ENCODE assay signal across 19 mouse cellular contexts in the genomic region with DNA sequence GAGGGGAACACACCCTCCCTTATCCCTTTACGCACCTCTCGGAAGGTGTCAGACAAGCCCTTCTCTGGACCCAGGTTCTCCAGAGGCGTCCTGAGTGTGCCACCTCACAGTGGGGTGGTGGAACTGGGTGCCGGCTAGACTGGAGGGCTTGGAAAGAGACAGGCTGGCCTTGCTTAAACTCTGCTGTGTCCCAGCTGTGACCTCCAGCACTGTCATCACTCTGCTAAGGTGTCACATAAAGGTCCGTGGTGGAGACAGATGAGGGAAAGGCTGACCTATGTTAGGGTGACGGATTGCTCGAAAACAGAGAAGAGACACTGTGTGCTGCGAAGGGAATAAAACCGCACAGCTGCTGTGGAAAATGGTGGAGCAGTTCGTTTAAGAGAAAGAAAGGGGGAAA. TPM values are rescaled to one million over a fixed set of nuclear protein-coding genes. Genes with fewer than 3 reads are reported as not detected.
DNase-seq lines count a peak whose midpoint lies in the region; ATAC-seq and TF ChIP-seq lines count a peak whose summit lies in the region.
"Had no signal": no experiment of that assay in that cellular context is flagged by ENCODE, and none has a peak within 500 bp of the region (broad histone marks: within the 10 kb centered on the region; RNA-seq: fewer than 3 reads in every experiment).

No protein-coding gene starts in this region.

- H3K4me2 ChIP-seq in heart, embryonic 12.5 days = peak overlapping the region; percentile 47
- H3K4me2 ChIP-seq in neural tube, embryonic 12.5 days (replicated peaks) = no peak overlapping the region
- no peak overlapping the region for H3K4me2 ChIP-seq in heart, embryonic 16.5 days (ENCODE audit: low read depth, low read length)
- H3K4me2 ChIP-seq in neural tube, embryonic 13.5 days = no peak overlapping the region
- H3K4me2 ChIP-seq: embryonic facial prominence, embryonic 15.5 days; midbrain, embryonic 11.5 days had no signal

- H3K9ac ChIP-seq in heart, embryonic 12.5 days = peak overlapping the region; percentile 37; the same call in 1 of the 2 replicates
- no peak overlapping the region for H3K9ac ChIP-seq in neural tube, embryonic 12.5 days
- H3K9ac ChIP-seq in heart, embryonic 16.5 days (ENCODE audit: low read length) = no peak overlapping the region
- H3K9ac ChIP-seq in neural tube, embryonic 13.5 days = no peak overlapping the region
- H3K9ac ChIP-seq: embryonic facial prominence, embryonic 15.5 days; forebrain, postnatal 0 days; liver, embryonic 14.5 days had no signal

- H3K36me3 ChIP-seq in heart, embryonic 12.5 days = 0 out of 2 replicates have a peak, but pooled peaks cover 2% of the 10 kb centered on the region
- no peaks in the 10 kb centered on the region for H3K36me3 ChIP-seq in neural tube, embryonic 12.5 days
- H3K36me3 ChIP-seq in heart, embryonic 16.5 days (ENCODE audit: control insufficient read depth, insufficient read depth) = no peaks in the 10 kb centered on the region
- no peaks in the 10 kb centered on the region for H3K36me3 ChIP-seq in neural tube, embryonic 13.5 days
- no peaks in the 10 kb centered on the region for H3K36me3 ChIP-seq in kidney, adult 2 months (ENCODE audit: control insufficient read depth, insufficient read depth, low read length)
- H3K36me3 ChIP-seq: embryonic facial prominence, embryonic 15.5 days had no signal

- no peak for TF ChIP-seq CTCF in kidney, adult 2 months (conservative IDR thresholded peaks at IDR 0.05; ENCODE audit: insufficient read depth, insufficient read length, low read depth, low read length)

- 22% methylated on average over 9 of the region's 10 CpGs for WGBS in heart, embryonic 12.5 days
- 33% methylated on average over 9 of the region's 10 CpGs for WGBS in neural tube, embryonic 12.5 days
- WGBS in heart, embryonic 16.5 days = 24% methylated on average over 10 of the region's 10 CpGs
- WGBS in neural tube, embryonic 13.5 days = 46% methylated on average over 9 of the region's 10 CpGs
- 79% methylated on average over 9 of the region's 10 CpGs for WGBS in kidney, adult 2 months

- ATAC-seq in heart, embryonic 12.5 days (ENCODE audit: insufficient number of reproducible peaks, low FRiP score) = no peak
- ATAC-seq in neural tube, embryonic 12.5 days (ENCODE audit: low FRiP score, low read depth) = peak; percentile 42
- peak; percentile 65 for ATAC-seq in heart, embryonic 16.5 days (replicated peaks; ENCODE audit: extremely low read depth, insufficient read depth, low FRiP score)
- peak; percentile 59 for ATAC-seq in neural tube, embryonic 13.5 days (ENCODE audit: low read depth)
- ATAC-seq: forebrain, postnatal 0 days had no signal

- H3K27me3 ChIP-seq in heart, embryonic 12.5 days (replicated peaks) = 0 out of 2 replicates have a peak, but pooled peaks cover 3% of the 10 kb centered on the region
- no peaks in the 10 kb centered on the region for H3K27me3 ChIP-seq in neural tube, embryonic 12.5 days (replicated peaks)
- H3K27me3 ChIP-seq in heart, embryonic 16.5 days (ENCODE audit: control insufficient read depth, insufficient read depth, low read length) = 0 out of 2 replicates have a peak, but pooled peaks cover 2% of the 10 kb centered on the region
- H3K27me3 ChIP-seq in neural tube, embryonic 13.5 days = no peaks in the 10 kb centered on the region
- H3K27me3 ChIP-seq in kidney, adult 2 months (replicated peaks; ENCODE audit: control insufficient read depth, insufficient read depth, low read length) = no peaks in the 10 kb centered on the region
- H3K27me3 ChIP-seq: embryonic facial prominence, embryonic 15.5 days had no signal

- DNase-seq in heart, adult 11 months = no peak
- DNase-seq in neural tube, embryonic 10.5 days (ENCODE audit: extremely low spot score, low spot score) = no peak
- DNase-seq in T-cell, adult 2 months (ENCODE audit: low spot score) = no peak
- no peak for DNase-seq in kidney, adult 2 months
- DNase-seq: cerebellum, adult 11-12 months; cerebellum, postnatal 36 days; forebrain, postnatal 0 days; gastrocnemius, postnatal 14 days; kidney, adult 18-20 months; left cerebral cortex, postnatal 4 days; right cerebral cortex, postnatal 14 days; thymus, postnatal 36 days had no signal

- peaks cover 3% of the 10 kb centered on the region; the same call in 1 of the 2 replicates for H3K9me3 ChIP-seq in heart, embryonic 12.5 days (replicated peaks)
- no peaks in the 10 kb centered on the region for H3K9me3 ChIP-seq in neural tube, embryonic 12.5 days
- H3K9me3 ChIP-seq in heart, embryonic 16.5 days (replicated peaks; ENCODE audit: control insufficient read depth, low read length) = no peaks in the 10 kb centered on the region; the same call in 1 of the 2 replicates
- no peaks in the 10 kb centered on the region for H3K9me3 ChIP-seq in neural tube, embryonic 13.5 days
- H3K9me3 ChIP-seq: embryonic facial prominence, embryonic 15.5 days had no signal

- H3K27ac ChIP-seq in heart, embryonic 12.5 days (ENCODE audit: poor library complexity, severe bottlenecking) = 0 out of 2 replicates have a peak overlapping the region, but pooled peaks have one; percentile 8
- H3K27ac ChIP-seq in neural tube, embryonic 12.5 days = no peak overlapping the region
- no peak overlapping the region for H3K27ac ChIP-seq in heart, embryonic 16.5 days (ENCODE audit: low read length)
- no peak overlapping the region for H3K27ac ChIP-seq in neural tube, embryonic 13.5 days (replicated peaks)
- H3K27ac ChIP-seq in kidney, adult 2 months (ENCODE audit: insufficient read depth, low read depth, low read length) = no peak overlapping the region
- H3K27ac ChIP-seq: embryonic facial prominence, embryonic 15.5 days; liver, embryonic 14.5 days had no signal

- TF ChIP-seq POLR2A in kidney, adult 2 months (IDR thresholded peaks at IDR 0.05; ENCODE audit: low read depth, low read length) = no peak

- peaks cover 23% of the 10 kb centered on the region for H3K4me1 ChIP-seq in heart, embryonic 12.5 days (replicated peaks)
- H3K4me1 ChIP-seq in neural tube, embryonic 12.5 days = 0 out of 2 replicates have a peak, but pooled peaks cover 13% of the 10 kb centered on the region
- H3K4me1 ChIP-seq in heart, embryonic 16.5 days (ENCODE audit: control insufficient read depth, insufficient read depth, low read length) = peaks cover 5% of the 10 kb centered on the region; the same call in 1 of the 2 replicates
- H3K4me1 ChIP-seq in neural tube, embryonic 13.5 days (replicated peaks) = peaks cover 4% of the 10 kb centered on the region; the same call in 1 of the 2 replicates
- no peaks in the 10 kb centered on the region for H3K4me1 ChIP-seq in kidney, adult 2 months (ENCODE audit: control insufficient read depth, insufficient read depth, low read length)
- H3K4me1 ChIP-seq: embryonic facial prominence, embryonic 15.5 days had no signal

- H3K4me3 ChIP-seq in heart, embryonic 12.5 days = no peak overlapping the region
- H3K4me3 ChIP-seq in neural tube, embryonic 12.5 days = no peak overlapping the region
- no peak overlapping the region for H3K4me3 ChIP-seq in heart, embryonic 16.5 days (ENCODE audit: low read length)
- no peak overlapping the region for H3K4me3 ChIP-seq in neural tube, embryonic 13.5 days
- H3K4me3 ChIP-seq in kidney, adult 2 months (ENCODE audit: insufficient read depth, low read depth, low read length) = no peak overlapping the region
- H3K4me3 ChIP-seq: embryonic facial prominence, embryonic 15.5 days had no signal

RNA-seq across cellular contexts. Expression of a gene that starts 28.5 kb away (rescaled TPM):
- 4.7 and 5.1 TPM in 2 replicates for polyA plus RNA-seq in heart, embryonic 12.5 days (2016; fragmentation: Nextera tagmentation; extraction: Ambion mirVana)
- polyA plus RNA-seq in neural tube, embryonic 12.5 days (2016; fragmentation: Nextera tagmentation; extraction: Ambion mirVana) = 9.0 and 10.0 TPM in 2 replicates
- 1.8 and 2.6 TPM in 2 replicates for polyA plus RNA-seq in heart, embryonic 16.5 days (2015; fragmentation: Nextera tagmentation; extraction: Ambion mirVana)
- polyA plus RNA-seq in neural tube, embryonic 13.5 days (2015; fragmentation: Nextera tagmentation; extraction: Ambion mirVana) = 4.2 and 5.6 TPM in 2 replicates
- polyA plus RNA-seq in kidney, adult 2 months (2012; rRNA removed) = 20.3 and 22.7 TPM in 2 replicates
